Mouse (Mus musculus): Measurements from ENCODE around the gene Alg14.

DNA sequence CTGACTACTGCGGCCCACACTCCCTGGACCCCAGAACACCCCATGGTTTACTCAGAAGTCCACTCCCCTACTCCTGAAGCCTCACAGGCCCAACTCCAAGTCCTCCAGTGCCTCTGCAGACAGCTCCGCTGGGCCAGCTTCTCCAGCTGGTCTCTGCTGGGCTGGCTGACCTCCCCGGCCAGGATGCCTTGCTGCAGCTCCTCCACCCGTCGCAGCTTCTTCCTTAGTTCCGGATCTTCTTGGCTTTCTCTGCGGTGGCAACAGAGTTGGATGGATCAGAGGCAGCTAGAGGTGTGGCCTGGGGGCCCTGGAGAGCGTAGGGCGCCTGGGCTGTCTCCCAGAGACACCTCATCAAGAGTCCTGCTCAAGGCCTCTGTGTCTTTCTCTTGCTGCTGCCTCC lies 41.5 kb upstream of the Alg14 start:
- TF ChIP-seq EP300 (optimal IDR thresholded peaks at IDR 0.05) (no peak), CTCF (IDR thresholded peaks at IDR 0.05; ENCODE audit: low read depth) (no peak)

Measured in stomach, postnatal 0 days (tissue).